Mouse (Mus musculus) myocyte (in vitro differentiated cells): ENCODE results near the gene Neil1.

ENCODE experiments used
- MAX ChIP-seq: IDR thresholded peaks from one replicate; pipeline ENCODE4 v1.6.1; 2011; ENCODE audit warnings: low read depth, mild to moderate bottlenecking, control low read depth
- MYOG ChIP-seq, 3 experiments: IDR thresholded peaks; one replicate each; pipeline ENCODE4 v1.6.1; 2011; ENCODE audit warnings: control low read depth in 2 of 3, low read depth in 2 of 3, mild to moderate bottlenecking in 2 of 3; ENCODE audit not compliant: insufficient read length in 2 of 3, control insufficient read depth in 1 of 3, insufficient read depth in 1 of 3
- POLR2A ChIP-seq: IDR thresholded peaks from one replicate; pipeline ENCODE4 v1.6.1; 2011; ENCODE audit warnings: low read depth, mild to moderate bottlenecking, control low read depth, moderate library complexity; ENCODE audit not compliant: insufficient read length
- POLR2AphosphoS2 ChIP-seq: IDR thresholded peaks from one replicate; pipeline ENCODE4 v1.6.1; 2011; ENCODE audit warnings: low read depth, control low read depth; ENCODE audit not compliant: insufficient read length
- USF1 ChIP-seq: IDR thresholded peaks from one replicate; pipeline ENCODE4 v1.6.1; 2011; ENCODE audit warnings: low read depth, mild to moderate bottlenecking, control low read depth, moderate library complexity

GRCm38 (mm10) chr9:57166173-57166572 lies 18.1 kb upstream of the Neil1 start:
- TF ChIP-seq MAX (no peak), POLR2A (no peak), MYOG (IDR thresholded peaks at IDR 0.05; ENCODE audit: control insufficient read depth in 1 of 3, insufficient read depth in 1 of 3, insufficient read length in 2 of 3, low read depth in 2 of 3) (no peak), USF1 (no peak), POLR2AphosphoS2 (no peak)
